23 mouse cellular contexts compared by ENCODE assay signal in genomic region chr6:136769143-136769542, GRCm38 (mm10). TPM values are rescaled to one million over a fixed set of nuclear protein-coding genes. Genes with fewer than 3 reads are reported as not detected.
A peak's percentile ranks its signal among the peaks of the same experiment; 100 is the strongest.
DNase-seq lines count a peak whose midpoint lies in the region; ATAC-seq and TF ChIP-seq lines count a peak whose summit lies in the region.
"Had no signal": no experiment of that assay in that cellular context is flagged by ENCODE, and none has a peak within 500 bp of the region (broad histone marks: within the 10 kb centered on the region; RNA-seq: fewer than 3 reads in every experiment).

No protein-coding gene starts in this region.

- H3K9me3 ChIP-seq in lung, embryonic 14.5 days (ENCODE audit: low read depth, low read length), result no peaks in the 10 kb centered on the region
- H3K9me3 ChIP-seq in lung, embryonic 16.5 days (ENCODE audit: control insufficient read depth, low read length), result no peaks in the 10 kb centered on the region
- H3K9me3 ChIP-seq: embryonic facial prominence, embryonic 13.5 days; embryonic facial prominence, embryonic 15.5 days; forebrain, embryonic 10.5 days; forebrain, embryonic 12.5 days had no signal

- WGBS in lung, embryonic 14.5 days, result 58% methylated on average over 8 of the region's 8 CpGs
- WGBS in lung, embryonic 16.5 days, result 54% methylated on average over 8 of the region's 8 CpGs

- ATAC-seq in lung, embryonic 14.5 days (ENCODE audit: insufficient read depth), result no peak
- ATAC-seq in lung, embryonic 16.5 days (ENCODE audit: low read depth), result peak; percentile 65
- ATAC-seq: forebrain, embryonic 14.5 days; forebrain, embryonic 16.5 days had no signal

- H3K36me3 ChIP-seq in lung, embryonic 14.5 days (ENCODE audit: insufficient read depth), result no peaks in the 10 kb centered on the region
- no peaks in the 10 kb centered on the region for H3K36me3 ChIP-seq in lung, embryonic 16.5 days (ENCODE audit: control insufficient read depth, insufficient read depth, low read length)
- H3K36me3 ChIP-seq: embryonic facial prominence, embryonic 13.5 days; embryonic facial prominence, embryonic 15.5 days; forebrain, embryonic 10.5 days; forebrain, embryonic 12.5 days had no signal

- no peak overlapping the region for H3K4me3 ChIP-seq in lung, embryonic 14.5 days (ENCODE audit: low read depth, low read length)
- H3K4me3 ChIP-seq in lung, embryonic 16.5 days (ENCODE audit: low read length), result no peak overlapping the region
- no peak overlapping the region for H3K4me3 ChIP-seq in embryonic fibroblast, embryonic 13.5 days (ENCODE audit: insufficient read depth, low read length)
- H3K4me3 ChIP-seq: embryonic facial prominence, embryonic 13.5 days; embryonic facial prominence, embryonic 15.5 days; forebrain, embryonic 10.5 days; forebrain, embryonic 12.5 days had no signal

- DNase-seq in lung, embryonic 14.5 days, result peak; percentile 25
- DNase-seq in lung, postnatal 10 days, result no peak
- no peak for DNase-seq in lung, postnatal 4 days
- peak; percentile 64 for DNase-seq in fibroblast of lung, adult 2 months (ENCODE audit: low read depth)
- DNase-seq in kidney, postnatal 36 days, result no peak
- DNase-seq: adrenal gland, adult 2 months; adrenal gland, postnatal 10 days; adrenal gland, postnatal 25 days; cerebellum, adult 11 months; cerebellum, adult 18-20 months; cerebellum, adult 8-10 months; cerebellum, adult 9-11 months; cerebellum, postnatal 14 days; cerebellum, postnatal 36 days; embryo, embryonic 11 days had no signal

- peaks cover 4% of the 10 kb centered on the region; the same call in 1 of the 2 replicates for H3K4me1 ChIP-seq in lung, embryonic 14.5 days (ENCODE audit: insufficient read depth)
- peaks cover 11% of the 10 kb centered on the region for H3K4me1 ChIP-seq in lung, embryonic 16.5 days (replicated peaks; ENCODE audit: control insufficient read depth, insufficient read depth, low read length)
- no peaks in the 10 kb centered on the region for H3K4me1 ChIP-seq in embryonic fibroblast, embryonic 13.5 days (ENCODE audit: control insufficient read depth, insufficient read depth, low read length)
- H3K4me1 ChIP-seq: embryonic facial prominence, embryonic 13.5 days; embryonic facial prominence, embryonic 15.5 days; forebrain, embryonic 10.5 days; forebrain, embryonic 12.5 days had no signal

- no peak overlapping the region for H3K9ac ChIP-seq in lung, embryonic 14.5 days
- no peak overlapping the region for H3K9ac ChIP-seq in lung, embryonic 16.5 days (ENCODE audit: low read length)
- H3K9ac ChIP-seq: embryonic facial prominence, embryonic 13.5 days; embryonic facial prominence, embryonic 15.5 days; forebrain, embryonic 12.5 days had no signal

- H3K27ac ChIP-seq in lung, embryonic 14.5 days (ENCODE audit: low read depth), result no peak overlapping the region
- H3K27ac ChIP-seq in lung, embryonic 16.5 days (ENCODE audit: low read length), result peak overlapping the region; percentile 55
- peak overlapping the region; percentile 29; the same call in 1 of the 2 replicates for H3K27ac ChIP-seq in embryonic fibroblast, embryonic 13.5 days (ENCODE audit: insufficient read depth, low read length)
- H3K27ac ChIP-seq: embryonic facial prominence, embryonic 13.5 days; embryonic facial prominence, embryonic 15.5 days; forebrain, embryonic 10.5 days; forebrain, embryonic 12.5 days had no signal

- H3K4me2 ChIP-seq in lung, embryonic 14.5 days, result no peak overlapping the region
- no peak overlapping the region for H3K4me2 ChIP-seq in lung, embryonic 16.5 days (ENCODE audit: low read depth, low read length)
- H3K4me2 ChIP-seq: embryonic facial prominence, embryonic 13.5 days; embryonic facial prominence, embryonic 15.5 days; forebrain, embryonic 12.5 days had no signal

- TF ChIP-seq POLR2A in embryonic fibroblast, embryonic 13.5 days (IDR thresholded peaks at IDR 0.05; ENCODE audit: low read depth, low read length), result no peak

- TF ChIP-seq CTCF in lung, embryonic 14.5 days (IDR thresholded peaks at IDR 0.05; ENCODE audit: low read depth), result no peak
- TF ChIP-seq CTCF in embryonic fibroblast, embryonic 13.5 days (IDR thresholded peaks at IDR 0.05; ENCODE audit: borderline replicate concordance, insufficient read depth, low read length), result no peak

- H3K27me3 ChIP-seq in lung, embryonic 14.5 days (ENCODE audit: insufficient read depth, low read length), result no peaks in the 10 kb centered on the region
- no peaks in the 10 kb centered on the region for H3K27me3 ChIP-seq in lung, embryonic 16.5 days (ENCODE audit: control insufficient read depth, insufficient read depth, low read depth, low read length)
- H3K27me3 ChIP-seq: embryonic facial prominence, embryonic 13.5 days; embryonic facial prominence, embryonic 15.5 days; forebrain, embryonic 12.5 days had no signal

RNA-seq across cellular contexts. Expression of gene Gucy2c, which starts 12.4 kb away (rescaled TPM):
- polyA plus RNA-seq in lung, embryonic 14.5 days (2014; fragmentation: Nextera tagmentation; extraction: Ambion mirVana), result 0.08 and 0.14 TPM in 2 replicates
- polyA plus RNA-seq in lung, embryonic 16.5 days (2015; fragmentation: Nextera tagmentation; extraction: Ambion mirVana), result 0.13 and 0.21 TPM in 2 replicates
- not detected in 2 replicates for polyA plus RNA-seq in embryonic fibroblast, embryonic 13.5 days (2011; ENCODE audit: insufficient read length, low read depth, missing spikeins)
- polyA plus RNA-seq: adrenal gland, adult 2 months; embryonic facial prominence, embryonic 13.5 days; forebrain, embryonic 10.5 days had no signal

RNA-seq across cellular contexts. Expression of gene Hist4h4, which starts 35.1 kb away (rescaled TPM):
- polyA plus RNA-seq in lung, embryonic 14.5 days (2014; fragmentation: Nextera tagmentation; extraction: Ambion mirVana), result 1.7 and 2.1 TPM in 2 replicates
- polyA plus RNA-seq in lung, embryonic 16.5 days (2015; fragmentation: Nextera tagmentation; extraction: Ambion mirVana), result 0.93 and 1.1 TPM in 2 replicates
- polyA plus RNA-seq in embryonic fibroblast, embryonic 13.5 days (2011; ENCODE audit: insufficient read length, low read depth, missing spikeins), result 0.28 and 0.72 TPM in 2 replicates

RNA-seq across cellular contexts. Expression of gene H2afj, which starts 38.9 kb away (rescaled TPM):
- 106 and 108 TPM in 2 replicates for polyA plus RNA-seq in lung, embryonic 14.5 days (2014; fragmentation: Nextera tagmentation; extraction: Ambion mirVana)
- 121 and 141 TPM in 2 replicates for polyA plus RNA-seq in lung, embryonic 16.5 days (2015; fragmentation: Nextera tagmentation; extraction: Ambion mirVana)
- 31.3 and 46.4 TPM in 2 replicates for polyA plus RNA-seq in embryonic fibroblast, embryonic 13.5 days (2011; ENCODE audit: insufficient read length, low read depth, missing spikeins)

RNA-seq across cellular contexts. Expression of gene BC049715, which starts 58.3 kb away (rescaled TPM):
- polyA plus RNA-seq in lung, embryonic 14.5 days (2014; fragmentation: Nextera tagmentation; extraction: Ambion mirVana), result 1.5 and 1.9 TPM in 2 replicates
- polyA plus RNA-seq in lung, embryonic 16.5 days (2015; fragmentation: Nextera tagmentation; extraction: Ambion mirVana), result 0.87 and 1.7 TPM in 2 replicates
- polyA plus RNA-seq in embryonic fibroblast, embryonic 13.5 days (2011; ENCODE audit: insufficient read length, low read depth, missing spikeins), result 0.63 and 1.4 TPM in 2 replicates

RNA-seq across cellular contexts. Expression of gene Wbp11, which starts 58.9 kb away (rescaled TPM):
- 130 and 134 TPM in 2 replicates for polyA plus RNA-seq in lung, embryonic 14.5 days (2014; fragmentation: Nextera tagmentation; extraction: Ambion mirVana)
- 91.1 and 107 TPM in 2 replicates for polyA plus RNA-seq in lung, embryonic 16.5 days (2015; fragmentation: Nextera tagmentation; extraction: Ambion mirVana)
- 68.5 and 85.3 TPM in 2 replicates for polyA plus RNA-seq in embryonic fibroblast, embryonic 13.5 days (2011; ENCODE audit: insufficient read length, low read depth, missing spikeins)

Comparison
In these comparisons a context has a peak if more than half of its experiments do, and no peak if none do; other contexts are left out.
1. DNase-seq: peak in lung, embryonic 14.5 days (single experiment) and fibroblast of lung, adult 2 months (single experiment); none in lung, postnatal 10 days (single experiment), lung, postnatal 4 days (0 of 2) and kidney, postnatal 36 days (0 of 2).